Mouse (Mus musculus) kidney, postnatal 0 days (tissue): ENCODE data around the gene Nmur1. TPM values are rescaled to one million over a fixed set of nuclear protein-coding genes. Genes with fewer than 3 reads are reported as not detected.

Source experiments
- ATAC-seq: fragments of 200-750 bp; cut with Nextera tagmentation; replicated peaks from 2 replicates; pipeline ENCODE4 v1.8.0; 2017; ENCODE audit warnings: low read depth, moderate number of reproducible peaks, moderate TSS enrichment, moderate library complexity; ENCODE audit not compliant: low FRiP score
- DNase-seq: peaks from one replicate; pipeline ENCODE4 v3.0.0-alpha.2; 2016; ENCODE audit warnings: low spot score
- H3K27ac ChIP-seq: fragments of 300-500 bp; sonication (generic); 2 replicates; pipeline ENCODE4 v1.5.1; 2014; ENCODE audit warnings: mild to moderate bottlenecking
- H3K27me3 ChIP-seq: fragments of 300-500 bp; sonication (generic); 2 replicates; pipeline ENCODE4 v1.6.1; 2014; ENCODE audit warnings: low read length, mixed read lengths; ENCODE audit not compliant: insufficient read depth
- H3K36me3 ChIP-seq: fragments of 300-500 bp; sonication (generic); 2 replicates; pipeline ENCODE4 v1.6.1; 2014; ENCODE audit warnings: low read length, mixed read lengths; ENCODE audit not compliant: insufficient read depth
- H3K4me1 ChIP-seq: fragments of 300-500 bp; sonication (generic); replicated peaks from 2 replicates; pipeline ENCODE4 v1.6.1; 2014; ENCODE audit warnings: antibody characterized with exemption, low read length, mixed read lengths; ENCODE audit not compliant: insufficient read depth
- H3K4me2 ChIP-seq: fragments of 300-500 bp; sonication (generic); 2 replicates; pipeline ENCODE4 v1.6.1; 2014; ENCODE audit warnings: mild to moderate bottlenecking, low read length, moderate library complexity, mixed read lengths
- H3K4me3 ChIP-seq: fragments of 300-500 bp; sonication (generic); replicated peaks from 2 replicates; pipeline ENCODE4 v1.5.1; 2014; ENCODE audit warnings: low read depth, low read length
- H3K9ac ChIP-seq: fragments of 300-500 bp; sonication (generic); 2 replicates; pipeline ENCODE4 v1.6.1; 2014; ENCODE audit warnings: low read depth, low read length
- H3K9me3 ChIP-seq: fragments of 300-500 bp; sonication (generic); replicated peaks from 2 replicates; pipeline ENCODE4 v1.6.1; 2016; ENCODE audit warnings: low read length, inconsistent platforms, mixed read lengths
- CTCF ChIP-seq: IDR thresholded peaks from 2 replicates; pipeline ENCODE4 v1.5.1; 2016; ENCODE audit warnings: antibody characterized with exemption, low read depth, mild to moderate bottlenecking, moderate library complexity
- WGBS: fragments of 180-500 bp; shearing (Covaris S2); extraction: QIAGEN DNeasy Blood & Tissue Kit; methylation state at CpG from one replicate; pipeline ENCODE4 v1.1.7; 2014; 5-methylcytosine and 5-hydroxymethylcytosine counted together
- polyA plus RNA-seq: library from polyadenylated mRNA; unstranded; fragments of >200 nt; fragmentation: Nextera tagmentation; extraction: Ambion mirVana; gene quantifications from 2 replicates; pipeline ENCODE4 v1.2.1, GENCODE M21; 2015

The Nmur1 gene
- polyA plus RNA-seq, 1 experiment from 2014 or later = not detected

GRCm38 (mm10) chr1:86348801-86349200 lies 77.2 kb downstream of the Nmur1 start:
- WGBS = 66% methylated on average over 4 of the region's 4 CpGs
- no peaks in the 10 kb centered on the region for H3K9me3 ChIP-seq
- DNase-seq (peak; percentile 60), ATAC-seq (no peak)
- 0 out of 2 replicates have a peak overlapping the region, but pooled peaks have one; percentile 0 for H3K27ac ChIP-seq
- no peaks in the 10 kb centered on the region for H3K4me1 ChIP-seq
- no peak overlapping the region for H3K4me3 ChIP-seq
- H3K27me3 ChIP-seq = no peaks in the 10 kb centered on the region
- H3K4me2 ChIP-seq = no peak overlapping the region
- H3K9ac ChIP-seq = no peak overlapping the region
- peaks cover 54% of the 10 kb centered on the region for H3K36me3 ChIP-seq
- TF ChIP-seq CTCF = peak; percentile 51

- DNase-seq = no peak
- H3K4me3 ChIP-seq = no peak overlapping the region
- no peak for TF ChIP-seq CTCF
- 78% methylated on average over 1 of the region's 1 CpGs for WGBS
- H3K27me3 ChIP-seq = no peaks in the 10 kb centered on the region
- no peak overlapping the region for H3K27ac ChIP-seq
- H3K9me3 ChIP-seq = no peaks in the 10 kb centered on the region
- no peak overlapping the region for H3K4me2 ChIP-seq
- no peaks in the 10 kb centered on the region for H3K4me1 ChIP-seq
- H3K9ac ChIP-seq = no peak overlapping the region
- no peak for ATAC-seq
- peaks cover 47% of the 10 kb centered on the region for H3K36me3 ChIP-seq
Observed at GRCm38 (mm10) chr1:86348083-86348482, 77.9 kb downstream of the Nmur1 start.

- Histone ChIP-seq H3K9ac (no peak overlapping the region), H3K27ac (no peak overlapping the region), H3K36me3 (peaks cover 44% of the 10 kb centered on the region), H3K4me1 (no peaks in the 10 kb centered on the region), H3K9me3 (no peaks in the 10 kb centered on the region), H3K4me3 (no peak overlapping the region), H3K27me3 (no peaks in the 10 kb centered on the region), H3K4me2 (no peak overlapping the region)
- WGBS = 58% methylated on average over 1 of the region's 1 CpGs
- no peak for DNase-seq
- ATAC-seq = no peak
- TF ChIP-seq CTCF = no peak
Observed at GRCm38 (mm10) chr1:86347716-86348045, 78.3 kb downstream of the Nmur1 start.

GRCm38 (mm10) chr1:86346851-86347715 lies 78.9 kb downstream of the Nmur1 start:
- DNase-seq (no peak), ATAC-seq (no peak)
- Histone ChIP-seq H3K4me1 (no peaks in the 10 kb centered on the region), H3K4me3 (no peak overlapping the region), H3K36me3 (peaks cover 40% of the 10 kb centered on the region), H3K4me2 (no peak overlapping the region), H3K27me3 (no peaks in the 10 kb centered on the region), H3K27ac (no peak overlapping the region), H3K9me3 (no peaks in the 10 kb centered on the region), H3K9ac (no peak overlapping the region)
- TF ChIP-seq CTCF = peak; percentile 45
- WGBS = 83% methylated on average over 3 of the region's 3 CpGs

GRCm38 (mm10) chr1:86345956-86346355 lies 80.1 kb downstream of the Nmur1 start:
- Histone ChIP-seq H3K4me1 (no peaks in the 10 kb centered on the region), H3K9ac (no peak overlapping the region), H3K4me2 (no peak overlapping the region), H3K9me3 (no peaks in the 10 kb centered on the region), H3K27me3 (no peaks in the 10 kb centered on the region), H3K4me3 (no peak overlapping the region), H3K36me3 (peaks cover 29% of the 10 kb centered on the region), H3K27ac (no peak overlapping the region)
- WGBS = 92% methylated on average over 4 of the region's 4 CpGs
- no peak for DNase-seq
- ATAC-seq = no peak
- no peak for TF ChIP-seq CTCF

- H3K36me3 ChIP-seq = peaks cover 20% of the 10 kb centered on the region
- H3K9ac ChIP-seq = no peak overlapping the region
- no peak overlapping the region for H3K4me2 ChIP-seq
- 94% methylated on average over 4 of the region's 4 CpGs for WGBS
- no peaks in the 10 kb centered on the region for H3K4me1 ChIP-seq
- TF ChIP-seq CTCF = no peak
- H3K27me3 ChIP-seq = no peaks in the 10 kb centered on the region
- DNase-seq (no peak), ATAC-seq (no peak)
- no peak overlapping the region for H3K4me3 ChIP-seq
- H3K9me3 ChIP-seq = no peaks in the 10 kb centered on the region
- H3K27ac ChIP-seq = no peak overlapping the region
Observed at GRCm38 (mm10) chr1:86345069-86345468, 81.0 kb downstream of the Nmur1 start.
